Mouse (Mus musculus): ENCODE measurements at regions not wholly inside any gene's neighbourhood (a gene's known extent, or its start where the extent isn't known, plus 50 kb on each side); places are given as distances from the start of the nearest gene placed in this dataset.

GRCm38 (mm10) chr3:45657023-45657422 lies 278.8 kb downstream of the Pcdh10 start:
- TF ChIP-seq FLI1 (IDR thresholded peaks at IDR 0.05; ENCODE audit: low read length) (no peak), GATA1 (IDR thresholded peaks at IDR 0.05; ENCODE audit: borderline replicate concordance, low read length) (no peak)
